Mouse (Mus musculus) testis, postnatal 14 days (tissue): ENCODE measurements around the gene Ofd1.

Source experiments
- DNase-seq: peaks from one replicate; pipeline ENCODE4 v3.0.0; 2021; ENCODE audit warnings: low spot score

Ofd1 gene

DNA sequence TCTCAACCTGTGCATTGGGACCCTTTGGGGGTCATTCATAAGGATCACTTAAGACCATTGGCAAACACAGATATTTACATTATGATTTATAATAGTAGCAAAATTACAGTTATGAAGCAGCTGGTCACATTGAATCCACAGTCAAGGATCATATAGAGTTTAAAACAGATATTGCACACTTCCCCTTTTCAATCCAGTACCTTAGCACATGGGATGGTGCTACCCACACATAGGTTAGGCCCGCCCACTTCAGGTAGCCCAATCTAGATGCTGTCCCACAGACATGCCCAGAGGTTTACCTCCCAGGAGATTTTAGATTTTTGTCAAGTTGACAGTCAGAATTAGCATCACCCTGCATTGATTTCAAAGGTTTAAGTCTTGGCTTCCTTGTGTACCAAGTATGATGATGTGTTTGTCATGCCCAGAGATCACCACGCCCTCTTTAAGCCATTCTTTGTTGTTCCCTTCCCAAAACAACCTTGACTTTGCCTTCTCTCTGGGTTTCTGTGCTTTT, 80.5 kb downstream of the Ofd1 start:
- no peak for DNase-seq

- DNase-seq: no peak
These were observed 81.5 kb downstream of the Ofd1 start for GRCm38 (mm10) chrX:166358955-166359354.

DNA sequence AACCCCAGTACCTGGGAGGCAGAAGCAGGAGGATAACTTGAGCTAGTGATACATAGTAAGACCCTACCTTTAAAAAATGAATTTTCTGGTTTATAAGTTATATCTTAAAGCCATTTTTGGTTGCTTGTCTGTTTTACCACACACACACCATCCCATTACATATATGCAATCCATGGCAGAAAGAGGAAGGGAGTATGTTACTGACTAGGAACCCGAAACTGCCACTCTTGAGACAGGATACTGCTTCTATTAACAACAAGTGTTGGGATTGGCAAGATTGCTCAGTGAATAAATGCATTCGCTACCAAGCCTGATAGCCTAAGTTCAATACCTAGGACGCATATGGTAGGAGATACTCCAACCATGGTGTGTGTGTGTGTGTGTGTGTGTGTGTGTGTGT, 84.2 kb downstream of the Ofd1 start:
- DNase-seq: no peak

- DNase-seq: no peak
These were observed 85.6 kb downstream of the Ofd1 start for GRCm38 (mm10) chrX:166354913-166355312.

DNA sequence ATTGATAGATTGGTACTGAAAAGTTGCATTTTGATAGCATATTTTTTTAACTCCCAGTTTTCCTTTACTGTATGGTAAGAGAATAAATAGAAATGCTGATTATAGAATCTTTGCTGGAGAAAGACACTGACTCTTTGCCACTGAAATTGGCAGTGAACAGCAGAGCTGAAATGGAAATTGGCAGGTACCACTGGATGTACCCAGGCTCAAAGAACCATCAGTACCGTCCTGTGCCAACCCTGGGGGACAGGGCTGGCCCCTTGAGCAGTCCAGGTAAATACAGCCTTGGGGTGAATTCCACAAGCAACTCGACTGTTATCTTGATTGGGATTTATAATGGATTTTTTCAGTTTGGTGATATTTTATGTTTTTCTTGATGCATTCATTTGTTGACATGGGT, 87.1 kb downstream of the Ofd1 start:
- no peak for DNase-seq

- DNase-seq: no peak
These were observed 88.7 kb downstream of the Ofd1 start for GRCm38 (mm10) chrX:166351790-166352189.

- DNase-seq: no peak
These were observed 91.9 kb downstream of the Ofd1 start for GRCm38 (mm10) chrX:166348634-166349033.

DNA sequence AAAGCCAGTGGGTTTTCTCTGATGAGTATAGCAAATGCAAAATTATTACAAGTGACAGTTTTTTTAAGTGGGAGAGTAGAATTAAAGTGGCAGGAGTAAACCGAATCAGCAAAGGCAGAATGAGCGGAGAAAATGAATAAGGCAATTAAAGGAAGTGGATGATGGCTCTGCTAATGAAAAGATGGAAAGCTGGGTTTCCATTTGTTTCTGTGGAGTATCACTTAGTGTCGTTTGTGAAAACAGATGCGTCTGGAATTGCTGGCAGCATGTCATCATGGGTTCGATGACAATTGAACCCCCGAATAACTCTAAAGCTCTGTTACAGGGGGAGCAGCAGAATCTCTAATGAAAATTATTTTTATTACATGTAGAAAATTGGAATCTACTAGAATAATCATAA, 92.4 kb downstream of the Ofd1 start:
- no peak for DNase-seq

DNA sequence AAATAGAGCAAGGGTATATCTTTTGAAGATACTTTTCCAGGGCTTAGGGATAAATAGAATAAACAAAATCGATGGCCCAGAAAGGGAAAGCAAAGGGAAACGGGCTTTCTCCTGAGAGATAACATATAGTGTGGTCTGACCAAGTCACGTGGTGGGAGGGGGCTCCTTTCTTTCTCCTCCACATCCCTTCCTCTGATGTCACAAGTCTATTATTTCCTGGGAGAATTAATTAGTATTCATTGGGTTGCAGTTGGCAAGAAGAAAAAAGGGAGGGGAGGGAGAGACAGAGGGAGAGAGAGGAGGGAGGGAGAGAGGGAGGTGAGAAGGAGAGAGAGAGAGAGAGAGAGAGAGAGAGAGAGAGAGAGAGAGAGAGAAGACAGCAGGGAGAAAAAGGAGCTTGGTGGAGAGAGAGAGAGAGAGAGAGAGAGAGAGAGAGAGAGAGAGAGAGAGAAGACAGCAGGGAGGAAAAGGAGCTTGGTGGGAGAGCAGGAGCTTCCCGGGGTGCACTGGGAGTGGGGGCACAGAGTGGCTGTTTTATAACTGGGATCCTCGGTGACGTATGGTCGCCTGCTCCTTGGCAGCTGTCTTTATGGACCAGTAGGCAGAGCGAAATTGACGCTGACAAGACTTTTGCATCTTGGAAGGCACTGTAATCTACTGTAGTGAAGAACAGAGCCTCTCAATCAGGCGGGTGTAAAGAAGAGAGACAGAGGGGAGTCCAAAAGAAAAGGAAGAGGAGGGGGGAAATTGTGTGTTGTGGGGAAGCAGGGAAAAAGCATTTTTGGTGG, 96.1 kb downstream of the Ofd1 start:
- DNase-seq: no peak

- no peak for DNase-seq
These were observed 98.7 kb downstream of the Ofd1 start for GRCm38 (mm10) chrX:166341795-166342194.
